Mouse (Mus musculus) CH12.LX (cell line): ENCODE measurements around the gene Runx3.

Source experiments
- CHD2 ChIP-seq: IDR thresholded peaks from 2 replicates; pipeline ENCODE4 v1.6.1; 2011; ENCODE audit warnings: low read length, improper control_type of control experiment
- CTCF ChIP-seq, 2 experiments: IDR thresholded peaks in 1 of 2; conservative IDR thresholded peaks in 1 of 2; 2 replicates each; pipeline ENCODE4 v1.5.1; 2011 to 2012; ENCODE audit warnings: low read depth in 2 of 2, low read length in 2 of 2, improper control_type of control experiment in 1 of 2, inconsistent platforms in 1 of 2, mild to moderate bottlenecking in 1 of 2, moderate library complexity in 1 of 2
- E2F4 ChIP-seq: IDR thresholded peaks from 2 replicates; pipeline ENCODE4 v1.6.1; 2011; ENCODE audit warnings: low read depth, low read length, improper control_type of control experiment; ENCODE audit not compliant: insufficient replicate concordance
- JUND ChIP-seq: conservative IDR thresholded peaks from 2 replicates; pipeline ENCODE4 v1.6.1; 2011; ENCODE audit warnings: low read depth, low read length, improper control_type of control experiment
- NRF1 ChIP-seq: IDR thresholded peaks from 2 replicates; pipeline ENCODE4 v1.6.1; 2014; ENCODE audit warnings: low read depth, mild to moderate bottlenecking, inconsistent platforms, low read length, improper control_type of control experiment, moderate library complexity
- POLR2A ChIP-seq: IDR thresholded peaks from 2 replicates; pipeline ENCODE4 v1.6.1; 2011; ENCODE audit warnings: low read depth, mild to moderate bottlenecking, improper control_type of control experiment, low read length
- RAD21 ChIP-seq: IDR thresholded peaks from 2 replicates; pipeline ENCODE4 v1.6.1; 2011; ENCODE audit warnings: low read depth, mild to moderate bottlenecking, low read length, improper control_type of control experiment, moderate library complexity
- RCOR1 ChIP-seq: conservative IDR thresholded peaks from 2 replicates; pipeline ENCODE4 v1.6.1; 2012; ENCODE audit warnings: low read depth, mild to moderate bottlenecking, inconsistent platforms, low read length, improper control_type of control experiment
- ZMIZ1 ChIP-seq: IDR thresholded peaks from 2 replicates; pipeline ENCODE4 v1.6.1; 2012; ENCODE audit warnings: low read depth, mild to moderate bottlenecking, inconsistent platforms, low read length, improper control_type of control experiment
- ZNF384 ChIP-seq: IDR thresholded peaks from 2 replicates; pipeline ENCODE4 v1.6.1; 2012; ENCODE audit warnings: low read depth, low read length, improper control_type of control experiment, inconsistent platforms

DNA sequence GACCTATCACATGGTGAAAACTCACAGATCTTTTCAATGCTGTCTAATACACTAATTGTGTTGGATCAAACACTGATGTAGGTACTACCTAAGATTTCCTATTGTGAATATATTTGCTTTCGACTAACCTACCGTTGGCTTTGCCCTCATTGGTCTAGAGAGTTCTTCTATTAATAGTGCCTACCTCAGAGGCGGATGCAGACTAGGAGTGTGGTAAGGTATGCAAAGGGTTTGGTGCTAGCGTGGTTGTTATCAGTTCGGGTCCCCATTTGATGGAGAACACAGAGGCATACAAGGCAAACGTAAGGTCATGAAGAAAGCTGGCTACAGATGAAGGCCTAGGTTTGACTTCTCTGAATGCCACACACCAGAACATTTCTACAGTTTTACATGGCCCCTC, 47.8 kb upstream of the Runx3 start:
- TF ChIP-seq E2F4 (no peak), ZNF384 (no peak), ZMIZ1 (no peak), CTCF (conservative IDR thresholded peaks at IDR 0.05 in 1 of 2, IDR thresholded peaks at IDR 0.05 in 1 of 2; ENCODE audit: low read depth in 2 of 2, low read length in 2 of 2) (no peak), RAD21 (no peak), JUND (no peak), POLR2A (no peak; the same call in 1 of the 2 replicates), RCOR1 (no peak), CHD2 (no peak), NRF1 (no peak)
